Mouse (Mus musculus) monocyte, adult 2 months (primary cell): ENCODE measurements around the gene Slc22a12.

Source experiments
- DNase-seq, 2 experiments: peaks; one replicate each; pipeline ENCODE4 v3.0.0; 2022; ENCODE audit warnings: low spot score in 2 of 2, low read depth in 1 of 2

The Slc22a12 gene

GRCm38 (mm10) chr19:6494504-6495170, 48.2 kb downstream of the Slc22a12 start:
- no peak for DNase-seq

GRCm38 (mm10) chr19:6494032-6494431, 48.8 kb downstream of the Slc22a12 start:
- DNase-seq, result no peak

- no peak for DNase-seq
Measured at GRCm38 (mm10) chr19:6493219-6493618, 49.6 kb downstream of the Slc22a12 start.

- peak in 1 of 2 experiments; percentile 19 for DNase-seq
Measured at GRCm38 (mm10) chr19:6492124-6492523, 50.7 kb downstream of the Slc22a12 start.

GRCm38 (mm10) chr19:6491538-6491937, 51.3 kb downstream of the Slc22a12 start:
- no peak for DNase-seq

GRCm38 (mm10) chr19:6489030-6489429, 53.8 kb downstream of the Slc22a12 start:
- DNase-seq, result peak; percentile 37 to 71
